Mouse (Mus musculus) frontal cortex, adult 2 months (tissue): Measurements from ENCODE around the gene Fbxo44. TPM values are rescaled to one million over a fixed set of nuclear protein-coding genes. Genes with fewer than 3 reads are reported as not detected.

Source experiments
- DNase-seq, 2 experiments: peaks; one replicate each; pipeline ENCODE4 v3.0.0; 2022; ENCODE audit warnings: low spot score in 1 of 2; ENCODE audit errors: extremely low spot score in 1 of 2
- polyA plus RNA-seq: library from polyadenylated mRNA; depleted of rRNA; stranded (reverse); fragments of >200 nt; gene quantifications from 2 replicates; pipeline ENCODE4 v1.2.3, GENCODE M21; 2012

Gene Fbxo44
- polyA plus RNA-seq, 1 experiment, result 213 TPM

DNA sequence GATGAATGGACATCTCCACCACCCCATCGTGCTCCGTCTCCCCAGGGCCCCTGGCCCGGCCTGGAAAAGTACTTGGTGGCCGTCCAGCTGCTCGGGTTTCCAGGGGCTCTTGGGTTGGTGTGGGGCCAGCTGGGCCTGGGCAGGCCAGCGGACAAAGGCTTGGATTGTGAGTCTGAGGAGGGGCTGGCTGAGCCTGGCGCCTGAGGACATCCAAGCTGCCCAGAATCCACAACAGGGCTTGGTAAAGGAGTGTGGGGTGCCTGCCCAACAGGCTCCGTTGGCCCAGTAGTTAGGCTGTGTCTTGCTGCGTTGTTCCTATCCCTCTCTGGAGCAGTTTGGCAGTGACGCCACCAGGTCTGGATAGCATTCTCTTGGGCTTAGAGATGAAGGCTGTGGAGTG is 6.1 kb upstream of the Fbxo44 start:
- peak; percentile 72 to 78 for DNase-seq

DNA sequence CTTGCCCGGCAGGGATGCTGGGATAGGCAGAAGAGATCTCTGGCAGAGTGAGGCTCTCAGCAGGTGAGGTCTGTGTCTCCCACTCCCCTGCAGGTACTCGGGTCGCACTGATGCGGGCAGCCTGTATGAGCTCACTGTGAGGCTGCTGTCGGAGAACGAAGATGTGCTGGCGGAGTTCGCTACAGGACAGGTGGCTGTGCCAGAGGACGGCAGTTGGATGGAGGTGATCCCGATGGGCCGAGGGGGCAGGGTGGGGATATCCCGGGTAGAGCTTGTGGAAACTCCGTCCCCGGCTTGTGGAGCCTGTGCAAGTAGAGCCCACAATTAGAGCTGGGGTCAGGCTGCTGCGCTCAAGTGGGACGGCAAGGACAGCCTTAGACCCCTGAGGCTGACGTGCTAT is 5.3 kb upstream of the Fbxo44 start:
- DNase-seq, result no peak

- no peak for DNase-seq
Observed at GRCm38 (mm10) chr4:148164461-148164860, 4.2 kb upstream of the Fbxo44 start.

GRCm38 (mm10) chr4:148164002-148164439 is 3.7 kb upstream of the Fbxo44 start:
- DNase-seq, result peak in 1 of 2 experiments; percentile 81

GRCm38 (mm10) chr4:148159544-148160435 is 492 bp downstream of the Fbxo44 start:
- peak; percentile 99 for DNase-seq

- peak in 1 of 2 experiments; percentile 63 for DNase-seq
Observed at GRCm38 (mm10) chr4:148158436-148159348, 1.6 kb downstream of the Fbxo44 start.

GRCm38 (mm10) chr4:148154982-148155381 is 5.3 kb downstream of the Fbxo44 start:
- DNase-seq, result peak in 1 of 2 experiments; percentile 79

DNA sequence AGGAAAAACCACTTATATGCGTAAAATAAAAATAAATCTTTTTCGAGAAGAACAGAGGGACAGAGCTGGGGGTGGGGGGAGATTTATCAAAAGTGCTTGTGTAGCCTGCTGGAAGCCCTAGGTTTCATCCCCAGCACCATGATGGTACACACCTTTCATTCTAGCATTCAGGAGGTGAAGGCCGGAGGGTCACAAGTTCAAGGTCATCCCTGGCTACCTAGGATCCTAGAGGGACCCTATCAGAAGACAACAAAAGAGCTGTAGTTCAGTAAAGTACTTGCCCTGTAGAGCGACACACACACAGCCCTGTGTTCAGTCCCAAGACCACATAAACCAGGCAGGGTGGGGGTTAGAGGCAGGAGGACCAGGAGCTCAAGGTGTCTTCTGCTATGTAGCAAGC is 6.3 kb downstream of the Fbxo44 start:
- no peak for DNase-seq

- DNase-seq, result no peak
Observed at GRCm38 (mm10) chr4:148152547-148152946, 7.7 kb downstream of the Fbxo44 start.

DNA sequence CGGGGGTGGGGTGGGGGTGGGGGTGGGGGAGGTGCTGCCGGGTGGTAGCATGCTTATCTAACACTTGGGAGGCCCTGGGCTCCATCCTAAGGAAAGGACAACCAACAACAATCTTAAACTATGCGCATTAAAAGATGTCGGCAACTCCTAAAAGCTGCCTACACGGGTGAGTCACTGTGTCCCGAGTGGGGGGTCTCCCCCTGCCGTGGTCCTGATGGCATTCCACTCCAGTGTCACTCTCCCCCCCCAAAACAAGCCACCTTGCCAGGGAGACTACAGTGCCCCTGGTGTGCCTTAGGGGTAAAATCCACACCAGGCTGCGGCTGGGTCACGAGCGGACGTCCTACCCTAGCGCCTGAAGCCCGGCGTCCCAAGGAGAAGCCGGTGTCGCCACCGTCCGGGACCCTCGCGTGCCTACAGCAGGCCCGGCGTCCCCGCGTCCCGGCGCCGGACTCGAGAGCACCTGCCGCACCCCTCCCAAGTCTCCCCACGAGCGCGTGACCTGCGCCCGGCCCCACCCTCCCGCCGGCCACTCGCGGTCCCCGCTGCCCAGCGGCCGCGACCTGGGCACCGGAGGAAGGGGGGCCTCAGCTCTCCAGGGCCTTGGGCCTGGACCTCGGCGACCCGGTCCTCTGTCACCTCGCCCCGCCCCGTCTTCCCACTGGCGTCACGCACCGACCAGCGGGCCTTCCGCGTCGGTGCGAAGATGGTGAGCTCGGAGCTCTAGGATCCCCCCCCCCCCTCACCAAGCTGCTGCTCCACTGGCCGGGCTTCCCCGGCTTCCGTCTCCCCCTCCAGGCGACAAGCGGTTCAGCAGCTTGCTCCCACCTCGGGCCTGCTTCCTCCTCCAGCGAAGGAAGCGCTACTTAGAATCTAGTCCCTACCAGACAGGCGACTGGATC is 8.8 kb downstream of the Fbxo44 start, which contains the start of gene Fbxo6:
Fbxo6 (minus strand) TSS at position 874 of the 902 bp plus-strand sequence.
- DNase-seq, result peak; percentile 82 to 88

DNA sequence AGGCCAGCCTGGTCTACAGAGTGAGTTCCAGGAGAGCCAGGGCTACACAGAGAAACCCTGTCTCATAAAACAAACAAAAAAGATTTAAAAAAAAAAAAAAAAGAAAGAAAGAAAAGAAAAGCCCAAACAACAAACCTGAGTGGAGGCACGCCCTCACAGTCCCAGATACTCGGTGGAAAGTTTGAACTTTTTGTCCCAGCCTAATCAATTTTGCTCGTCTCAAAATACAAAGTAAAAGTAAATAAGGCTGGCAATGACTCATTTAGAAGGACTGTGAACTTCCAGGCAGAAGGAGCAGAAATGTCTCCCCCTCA is 9.4 kb downstream of the Fbxo44 start:
- DNase-seq, result no peak

GRCm38 (mm10) chr4:148150242-148150641 is 10.0 kb downstream of the Fbxo44 start:
- DNase-seq, result no peak

- DNase-seq, result no peak
Observed at GRCm38 (mm10) chr4:148149540-148149939, 10.7 kb downstream of the Fbxo44 start.

DNA sequence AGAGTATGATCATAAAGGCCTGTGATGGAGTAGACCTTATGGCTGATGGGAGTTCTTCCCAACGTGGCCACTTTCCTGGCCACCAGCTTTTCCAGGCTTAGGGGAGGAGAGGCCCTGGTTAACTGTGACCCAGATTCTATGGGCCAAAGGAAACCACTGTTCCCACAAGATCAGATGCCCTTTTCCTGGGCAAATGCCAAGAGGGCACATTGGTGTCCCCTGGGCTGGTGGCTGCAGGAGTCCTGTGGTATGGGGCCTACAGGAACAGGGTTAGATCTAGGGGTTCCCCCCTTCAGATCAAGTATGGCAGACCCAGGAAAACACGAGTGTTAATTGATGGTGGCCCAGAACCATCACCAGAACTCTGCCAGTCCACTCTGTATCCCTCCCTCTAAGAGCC is 12.6 kb downstream of the Fbxo44 start:
- no peak for DNase-seq

DNA sequence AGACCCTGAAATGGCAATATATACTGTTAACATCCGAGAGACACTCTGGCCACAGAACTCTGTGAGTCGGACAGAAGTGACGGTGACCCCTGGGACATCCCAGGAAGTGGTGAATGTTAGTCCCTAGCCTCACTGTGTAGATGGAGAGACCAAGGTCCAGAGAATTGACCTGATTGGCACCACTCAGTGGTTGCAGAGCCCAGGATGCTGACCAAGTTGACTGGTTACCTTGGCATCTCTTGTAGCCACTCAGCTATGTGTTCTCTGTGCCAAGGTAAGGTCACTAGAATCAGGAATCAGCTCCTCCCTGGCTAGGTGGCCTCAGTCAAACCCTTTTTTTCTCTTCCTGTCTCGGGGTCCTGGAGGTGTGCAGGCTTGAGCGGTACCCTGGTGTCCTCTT is 16.6 kb downstream of the Fbxo44 start:
- no peak for DNase-seq

DNA sequence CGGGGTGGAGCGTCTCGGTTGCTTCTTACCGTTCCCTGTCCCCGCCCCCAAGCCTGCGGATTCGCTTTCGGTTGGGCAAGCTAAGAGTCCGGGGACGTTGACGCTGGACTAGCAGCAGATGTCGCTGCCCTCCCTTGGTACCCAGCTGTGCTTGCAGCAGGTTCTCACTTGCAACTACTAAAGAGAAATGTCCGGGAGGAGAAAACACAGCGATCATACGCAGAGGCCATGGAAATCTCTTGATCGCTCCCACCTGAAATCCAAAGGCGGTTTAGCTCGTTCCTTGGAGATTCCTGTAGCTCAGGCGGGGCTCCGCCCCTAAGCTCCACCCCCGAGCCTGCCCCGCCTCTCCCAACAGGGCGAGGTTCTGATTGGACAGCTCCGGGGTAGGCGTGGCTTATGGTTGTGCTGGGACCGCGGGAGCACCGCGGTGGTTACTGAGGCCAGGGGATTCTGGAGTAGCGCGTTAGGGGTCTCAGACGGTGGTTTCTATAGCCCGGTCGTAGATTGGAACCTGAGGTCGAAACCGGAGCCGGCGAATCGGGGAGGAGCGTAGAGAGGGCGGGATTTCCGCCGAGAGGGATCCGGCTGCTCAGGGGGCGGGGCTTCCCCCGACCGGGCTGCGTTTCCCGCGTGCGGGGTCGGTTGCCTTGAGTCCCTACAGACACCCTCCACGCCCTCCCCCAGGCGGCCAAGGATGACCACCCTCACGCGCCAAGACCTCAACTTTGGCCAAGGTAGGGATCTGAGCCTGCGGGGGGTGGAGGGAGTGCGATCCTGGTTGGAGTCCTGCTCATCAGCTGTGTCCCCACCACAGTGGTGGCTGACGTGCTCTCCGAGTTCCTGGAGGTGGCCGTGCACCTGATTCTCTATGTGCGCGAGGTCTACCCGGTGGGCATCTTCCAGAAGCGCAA is 19.9 kb downstream of the Fbxo44 start:
- peak; percentile 85 to 92 for DNase-seq

DNA sequence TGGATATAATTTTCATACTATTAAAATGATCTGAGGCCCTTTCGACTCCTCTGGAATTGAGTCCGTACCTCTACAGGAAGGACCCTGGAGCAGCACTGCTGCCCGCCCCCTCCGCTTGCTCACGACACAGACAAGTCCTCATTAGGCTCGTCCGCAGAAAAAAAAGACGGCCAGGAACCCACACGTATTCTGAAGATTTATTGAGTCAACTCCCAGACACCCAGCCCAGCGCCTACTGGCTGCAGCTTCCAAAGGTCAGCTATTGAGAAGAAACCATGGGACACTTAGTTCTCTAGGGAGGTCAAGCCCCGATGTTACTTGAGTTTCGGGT is 20.6 kb downstream of the Fbxo44 start:
- no peak for DNase-seq

DNA sequence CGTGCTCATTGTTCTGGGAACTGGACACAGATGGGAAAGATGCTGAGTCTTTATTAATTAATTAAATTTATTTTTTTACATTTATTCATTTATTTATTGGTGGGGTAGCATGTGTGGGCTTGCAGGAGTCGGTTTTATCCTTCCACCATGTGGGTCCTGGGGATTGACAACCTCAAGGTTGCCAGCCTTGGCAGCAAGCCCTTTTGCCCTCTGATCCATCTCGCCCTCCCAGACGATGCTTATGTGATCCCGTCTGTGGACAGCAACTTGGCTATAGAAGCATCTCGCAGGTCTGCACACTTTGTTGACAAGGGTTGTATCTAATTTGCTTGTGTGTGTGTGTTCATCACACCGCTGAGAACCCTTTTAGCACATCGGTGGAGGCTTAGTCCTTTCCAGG is 22.8 kb downstream of the Fbxo44 start:
- no peak for DNase-seq

- no peak for DNase-seq
Observed at GRCm38 (mm10) chr4:148134988-148135387, 25.3 kb downstream of the Fbxo44 start.
